Mouse (Mus musculus) colon, adult 2 months (tissue): ENCODE results near the gene Mmp13. TPM values are rescaled to one million over a fixed set of nuclear protein-coding genes. Genes with fewer than 3 reads are reported as not detected.

Source experiments
- polyA plus RNA-seq: library from polyadenylated mRNA; depleted of rRNA; stranded (reverse); fragments of >200 nt; gene quantifications from 2 replicates; pipeline ENCODE4 v1.2.3, GENCODE M21; 2012; rRNA removed

The Mmp13 gene
- 0.47 and 0.51 TPM in 2 replicates for polyA plus RNA-seq

DNA sequence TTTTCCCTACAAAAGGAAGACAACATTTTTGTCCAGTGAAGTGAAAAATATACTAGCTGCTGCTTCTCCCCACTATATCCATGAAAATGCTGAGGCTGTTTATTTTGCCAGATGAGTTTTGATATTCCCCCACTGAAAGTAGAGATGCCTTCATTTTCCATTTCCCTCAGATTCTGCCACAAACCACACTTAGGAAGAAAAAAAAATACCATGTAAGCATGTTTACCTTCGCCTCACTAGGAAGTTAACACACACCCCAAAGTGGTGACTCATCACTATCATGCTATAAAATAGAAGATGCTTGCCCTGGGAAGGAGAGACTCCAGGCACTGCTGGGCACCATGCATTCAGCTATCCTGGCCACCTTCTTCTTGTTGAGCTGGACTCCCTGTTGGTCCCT, at the start of gene Mmp13:
Gene Mmp13 (plus strand): TSS at position 301 of the 400 bp plus-strand sequence.

Other genes starting within 250 kb of the Mmp13 start
- 0.23 and 0.36 TPM in 2 replicates for gene Dync2h1, start 88.1 kb upstream of the Mmp13 start, polyA plus RNA-seq
- gene Dcun1d5, start 88.0 kb upstream of the Mmp13 start, polyA plus RNA-seq, result 34.8 and 38.2 TPM in 2 replicates
- 0.34 and 0.44 TPM in 2 replicates for gene Mmp12, start 71.9 kb downstream of the Mmp13 start, polyA plus RNA-seq
- not detected in 2 replicates for gene Mmp1b, start 115.5 kb downstream of the Mmp13 start, polyA plus RNA-seq
- gene Mmp3, start 173.3 kb downstream of the Mmp13 start, polyA plus RNA-seq, result 0.60 and 0.68 TPM in 2 replicates
- gene Mmp10, start 229.8 kb downstream of the Mmp13 start, polyA plus RNA-seq, result 0.38 and 0.52 TPM in 2 replicates